Mouse (Mus musculus) heart, postnatal 0 days (tissue): ENCODE results near the gene Bbs10.

Experiments used
- CTCF ChIP-seq: IDR thresholded peaks from 2 replicates; pipeline ENCODE4 v1.5.1; 2016; ENCODE audit warnings: antibody characterized with exemption, control low read depth, low read depth
- EP300 ChIP-seq: IDR thresholded peaks from 2 replicates; pipeline ENCODE4 v1.6.1; 2016; ENCODE audit warnings: antibody characterized with exemption, low read depth

DNA sequence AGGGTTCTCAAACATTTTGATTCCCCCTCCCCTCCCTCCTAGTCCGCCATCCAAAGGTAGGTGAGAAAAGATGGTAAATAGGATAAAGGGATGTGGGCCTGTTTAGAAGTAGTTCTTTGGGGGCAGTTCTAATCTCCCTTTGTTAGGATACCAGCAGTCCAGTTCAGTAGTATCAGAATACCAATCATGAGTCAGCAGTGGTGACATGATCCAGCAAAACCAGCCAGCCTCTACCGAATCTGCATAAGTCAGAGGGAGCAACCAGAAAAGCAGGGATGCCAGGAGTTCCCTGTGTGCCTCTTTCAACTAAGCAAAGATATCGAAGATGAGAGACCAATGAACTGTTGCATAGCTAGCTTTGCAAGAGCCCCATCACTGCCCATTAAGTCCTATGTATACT, 42.3 kb upstream of the Bbs10 start:
- TF ChIP-seq CTCF (no peak), EP300 (no peak)
